Mouse (Mus musculus) heart, embryonic 16.5 days (tissue): ENCODE measurements at regions not wholly inside any gene's neighbourhood (a gene's known extent, or its start where the extent isn't known, plus 50 kb on each side); places are given as distances from the start of the nearest gene placed in this dataset.

ENCODE experiments used
- ATAC-seq: fragments of 200-750 bp; cut with Nextera tagmentation; replicated peaks from 2 replicates; pipeline ENCODE4 v1.8.0; 2017; ENCODE audit warnings: moderate number of reproducible peaks; ENCODE audit not compliant: insufficient read depth, low FRiP score; ENCODE audit errors: extremely low read depth
- H3K27ac ChIP-seq: fragments of 300-500 bp; sonication (generic); 2 replicates; pipeline ENCODE4 v1.5.1; 2014; ENCODE audit warnings: mild to moderate bottlenecking, low read length, control low read depth, moderate library complexity
- H3K27me3 ChIP-seq: fragments of 300-500 bp; sonication (generic); 2 replicates; pipeline ENCODE4 v1.6.1; 2014; ENCODE audit warnings: low read length, mixed read lengths; ENCODE audit not compliant: control insufficient read depth, insufficient read depth
- H3K36me3 ChIP-seq: fragments of 300-500 bp; sonication (generic); 2 replicates; pipeline ENCODE4 v1.6.1; 2014; ENCODE audit not compliant: control insufficient read depth, insufficient read depth
- H3K4me1 ChIP-seq: fragments of 300-500 bp; sonication (generic); 2 replicates; pipeline ENCODE4 v1.6.1; 2014; ENCODE audit warnings: low read length, mixed read lengths; ENCODE audit not compliant: control insufficient read depth, insufficient read depth
- H3K4me2 ChIP-seq: fragments of 300-500 bp; sonication (generic); 2 replicates; pipeline ENCODE4 v1.6.1; 2014; ENCODE audit warnings: low read depth, mild to moderate bottlenecking, control low read depth, low read length
- H3K4me3 ChIP-seq: fragments of 300-500 bp; sonication (generic); 2 replicates; pipeline ENCODE4 v1.5.1; 2014; ENCODE audit warnings: mild to moderate bottlenecking, control low read depth, low read length
- H3K9ac ChIP-seq: fragments of 300-500 bp; sonication (generic); 2 replicates; pipeline ENCODE4 v1.6.1; 2014; ENCODE audit warnings: low read length, control low read depth
- H3K9me3 ChIP-seq: fragments of 300-500 bp; sonication (generic); replicated peaks from 2 replicates; pipeline ENCODE4 v1.6.1; 2016; ENCODE audit warnings: low read length; ENCODE audit not compliant: control insufficient read depth
- WGBS: fragments of 180-500 bp; shearing (Covaris S2); extraction: QIAGEN DNeasy Blood & Tissue Kit; methylation state at CpG from one replicate; pipeline ENCODE4 v1.1.7; 2014; 5-methylcytosine and 5-hydroxymethylcytosine counted together

GRCm38 (mm10) chr15:96755951-96756350 is 56.4 kb upstream of the Slc38a2 start:
- whole genome bisulfite sequencing: 86% methylated on average over 6 of the region's 6 CpGs
- Histone ChIP-seq H3K9ac (no peak overlapping the region), H3K36me3 (no peaks in the 10 kb centered on the region), H3K4me2 (no peak overlapping the region), H3K4me1 (peaks cover 19% of the 10 kb centered on the region), H3K27ac (no peak overlapping the region), H3K4me3 (no peak overlapping the region), H3K9me3 (no peaks in the 10 kb centered on the region), H3K27me3 (no peaks in the 10 kb centered on the region)
- ATAC-seq: no peak

GRCm38 (mm10) chr15:96755322-96755942 is 55.9 kb upstream of the Slc38a2 start:
- WGBS: 94% methylated on average over 13 of the region's 13 CpGs
- H3K4me2 ChIP-seq: no peak overlapping the region
- no peak for ATAC-seq
- no peaks in the 10 kb centered on the region for H3K27me3 ChIP-seq
- no peak overlapping the region for H3K4me3 ChIP-seq
- H3K4me1 ChIP-seq: peaks cover 21% of the 10 kb centered on the region
- H3K9ac ChIP-seq: no peak overlapping the region
- H3K27ac ChIP-seq: no peak overlapping the region
- no peaks in the 10 kb centered on the region for H3K9me3 ChIP-seq
- H3K36me3 ChIP-seq: no peaks in the 10 kb centered on the region

GRCm38 (mm10) chr15:96754079-96754478 is 54.5 kb upstream of the Slc38a2 start:
- Histone ChIP-seq H3K9me3 (no peaks in the 10 kb centered on the region), H3K4me1 (peaks cover 25% of the 10 kb centered on the region), H3K27ac (no peak overlapping the region), H3K4me3 (no peak overlapping the region), H3K9ac (no peak overlapping the region), H3K4me2 (no peak overlapping the region), H3K36me3 (no peaks in the 10 kb centered on the region), H3K27me3 (no peaks in the 10 kb centered on the region)
- ATAC-seq: no peak
- 91% methylated on average over 5 of the region's 5 CpGs for WGBS

GRCm38 (mm10) chr15:96752719-96753118 is 53.2 kb upstream of the Slc38a2 start:
- no peaks in the 10 kb centered on the region for H3K27me3 ChIP-seq
- H3K4me3 ChIP-seq: no peak overlapping the region
- no peaks in the 10 kb centered on the region for H3K36me3 ChIP-seq
- H3K4me1 ChIP-seq: peaks cover 30% of the 10 kb centered on the region
- H3K9me3 ChIP-seq: no peaks in the 10 kb centered on the region
- 96% methylated on average over 8 of the region's 8 CpGs for WGBS
- H3K4me2 ChIP-seq: no peak overlapping the region
- no peak for ATAC-seq
- H3K27ac ChIP-seq: no peak overlapping the region
- H3K9ac ChIP-seq: no peak overlapping the region

- Histone ChIP-seq H3K4me3 (no peak overlapping the region), H3K4me2 (no peak overlapping the region), H3K9ac (peak overlapping the region; percentile 42), H3K27me3 (no peaks in the 10 kb centered on the region), H3K36me3 (no peaks in the 10 kb centered on the region), H3K9me3 (no peaks in the 10 kb centered on the region), H3K27ac (peak overlapping the region; percentile 99), H3K4me1 (peaks cover 32% of the 10 kb centered on the region)
- no peak for ATAC-seq
- WGBS: 67% methylated on average over 3 of the region's 3 CpGs
These were observed 52.5 kb upstream of the Slc38a2 start for GRCm38 (mm10) chr15:96752062-96752358.

GRCm38 (mm10) chr15:96751243-96752061 is 51.9 kb upstream of the Slc38a2 start:
- peak overlapping the region; percentile 99 for H3K27ac ChIP-seq
- H3K4me3 ChIP-seq: no peak overlapping the region
- no peaks in the 10 kb centered on the region for H3K36me3 ChIP-seq
- H3K4me1 ChIP-seq: peaks cover 29% of the 10 kb centered on the region
- H3K9me3 ChIP-seq: no peaks in the 10 kb centered on the region
- H3K27me3 ChIP-seq: no peaks in the 10 kb centered on the region
- 35% methylated on average over 13 of the region's 13 CpGs for WGBS
- peak; percentile 90 for ATAC-seq
- H3K9ac ChIP-seq: peak overlapping the region; percentile 42
- 0 out of 2 replicates have a peak overlapping the region, but pooled peaks have one; percentile 5 for H3K4me2 ChIP-seq

GRCm38 (mm10) chr15:96749534-96750256 is 50.2 kb upstream of the Slc38a2 start:
- Histone ChIP-seq H3K4me2 (peak overlapping the region; percentile 42), H3K4me3 (no peak overlapping the region), H3K27me3 (no peaks in the 10 kb centered on the region), H3K36me3 (no peaks in the 10 kb centered on the region), H3K9ac (peak overlapping the region; percentile 74), H3K4me1 (peaks cover 27% of the 10 kb centered on the region), H3K9me3 (no peaks in the 10 kb centered on the region), H3K27ac (peak overlapping the region; percentile 99)
- 37% methylated on average over 9 of the region's 9 CpGs for WGBS
- ATAC-seq: peak; percentile 18; the same call in 1 of the 2 replicates
